Mouse (Mus musculus): ENCODE data around the gene Atp5j2. TPM values are rescaled to one million over a fixed set of nuclear protein-coding genes. Genes with fewer than 3 reads are reported as not detected.
A peak's percentile ranks its signal among the peaks of the same experiment; 100 is the strongest.

The Atp5j2 gene
- total and polyA plus RNA-seq, 3 experiments = 493 to 733 (median 543) TPM

- Histone ChIP-seq H3K4me3 (ENCODE audit: control insufficient read depth in 1 of 2, insufficient read depth in 1 of 2, low read depth in 2 of 2, low read length in 2 of 2) (peak within 1 kb of the TSS; percentile 98 to 100), H3K9me3 (replicated peaks; ENCODE audit: insufficient read depth, low read length) (no peaks in the 10 kb centered on the region), H3K79me2 (ENCODE audit: control insufficient read depth, insufficient read depth, low read length, poor library complexity) (peaks cover 22% of the 10 kb centered on the region), H3K4me1 (ENCODE audit: control insufficient read depth in 1 of 2, insufficient read depth in 2 of 2, low read length in 2 of 2) (peaks cover 0 to 18% of the 10 kb centered on the region in 2 experiments; a peak in 2 of 4 replicates), H3K27me3 (ENCODE audit: control insufficient read depth in 1 of 2, insufficient read depth in 2 of 2, low read length in 2 of 2) (no peaks in the 10 kb centered on the region), H3K9ac (ENCODE audit: control insufficient read depth, low read depth, low read length, poor library complexity, severe bottlenecking) (peak within 1 kb of the TSS; percentile 95), H3K36me3 (ENCODE audit: control insufficient read depth in 1 of 2, insufficient read depth in 2 of 2, low read length in 2 of 2) (peaks cover 0 to 13% of the 10 kb centered on the region in 2 experiments; a peak in 2 of 4 replicates), H3K27ac (ENCODE audit: control insufficient read depth, low read depth, low read length) (peak within 1 kb of the TSS; percentile 81)
- DNase-seq (ENCODE audit: low read depth, low spot score) = peak; percentile 96
- TF ChIP-seq MAZ (IDR thresholded peaks at IDR 0.05; ENCODE audit: low read depth, low read length) (no peak), CHD2 (IDR thresholded peaks at IDR 0.05; ENCODE audit: low read length) (no peak), RCOR1 (IDR thresholded peaks at IDR 0.05; ENCODE audit: low read depth, low read length) (no peak), ETS1 (IDR thresholded peaks at IDR 0.05; ENCODE audit: low read depth, low read length) (peak; percentile 42; the same call in 1 of the 2 replicates), USF1 (IDR thresholded peaks at IDR 0.05; ENCODE audit: low read depth, low read length) (peak; percentile 47), HCFC1 (IDR thresholded peaks at IDR 0.05; ENCODE audit: low read depth, low read length) (peak; percentile 93), EP300 (IDR thresholded peaks at IDR 0.05; ENCODE audit: low read depth in 1 of 2, low read length in 2 of 2) (no peak), GABPA (IDR thresholded peaks at IDR 0.05; ENCODE audit: low read depth, low read length) (peak; percentile 20; the same call in 1 of the 2 replicates), SIN3A (IDR thresholded peaks at IDR 0.05; ENCODE audit: low read length) (peak; percentile 99), BHLHE40 (IDR thresholded peaks at IDR 0.05; ENCODE audit: borderline replicate concordance, low read depth, low read length) (peak; percentile 53; the same call in 1 of the 2 replicates), MYC (IDR thresholded peaks at IDR 0.05; ENCODE audit: low read depth, low read length) (peak; percentile 41; the same call in 1 of the 2 replicates), UBTF (IDR thresholded peaks at IDR 0.05; ENCODE audit: borderline replicate concordance, insufficient read depth, low read depth, low read length) (0 out of 2 replicates have a peak, but pooled peaks have one; percentile 20), E2F4 (IDR thresholded peaks at IDR 0.05; ENCODE audit: borderline replicate concordance, low read depth, low read length) (no peak), POLR2A (IDR thresholded peaks at IDR 0.05; ENCODE audit: control insufficient read depth in 1 of 2, insufficient read depth in 1 of 2, low read depth in 1 of 2, low read length in 2 of 2, poor library complexity in 1 of 2) (peak; percentile 55 to 82; a peak in 2 of 4 replicates), POLR2AphosphoS2 (IDR thresholded peaks at IDR 0.05; ENCODE audit: low read length) (peak; percentile 74; the same call in 1 of the 2 replicates), ZC3H11A (IDR thresholded peaks at IDR 0.05; ENCODE audit: low read depth, low read length) (no peak), MAX (IDR thresholded peaks at IDR 0.05; ENCODE audit: low read length) (peak; percentile 80), ZNF384 (IDR thresholded peaks at IDR 0.05; ENCODE audit: low read depth, low read length) (0 out of 2 replicates have a peak, but pooled peaks have one; percentile 9), ZMIZ1 (IDR thresholded peaks at IDR 0.05; ENCODE audit: low read depth, low read length) (peak; percentile 82), ELF1 (IDR thresholded peaks at IDR 0.05; ENCODE audit: low read depth, low read length) (peak; percentile 83), MXI1 (IDR thresholded peaks at IDR 0.05; ENCODE audit: low read depth, low read length) (peak; percentile 97), USF2 (IDR thresholded peaks at IDR 0.05; ENCODE audit: borderline replicate concordance in 1 of 2, insufficient read depth in 1 of 2, low read depth in 1 of 2, low read length in 2 of 2) (no peak), GATA1 (IDR thresholded peaks at IDR 0.05; ENCODE audit: low read depth, low read length) (no peak), TBP (IDR thresholded peaks at IDR 0.05; ENCODE audit: low read depth, low read length) (peak; percentile 82; the same call in 1 of the 2 replicates), NELFE (IDR thresholded peaks at IDR 0.05; ENCODE audit: low read depth, low read length) (peak; percentile 75), TCF12 (IDR thresholded peaks at IDR 0.05; ENCODE audit: low read depth, low read length) (0 out of 2 replicates have a peak, but pooled peaks have one; percentile 32)
Measured at GRCm38 (mm10) chr5:145201321-145201991, 9.6 kb upstream of the Atp5j2 start, which contains the start of gene Zkscan14. TSS of gene Zkscan14 (minus strand) at chr5:145201868.
